Mouse (Mus musculus) intestine, postnatal 0 days (tissue): Measurements from ENCODE around the gene Tmem163. TPM values are rescaled to one million over a fixed set of nuclear protein-coding genes. Genes with fewer than 3 reads are reported as not detected.

Experiments used
- ATAC-seq: fragments of 200-750 bp; cut with Nextera tagmentation; 2 replicates; pipeline ENCODE4 v1.8.0; 2017; ENCODE audit warnings: mild to moderate bottlenecking, moderate TSS enrichment, moderate library complexity
- H3K27ac ChIP-seq: fragments of 300-500 bp; sonication (generic); 2 replicates; pipeline ENCODE4 v1.5.1; 2014; ENCODE audit warnings: mild to moderate bottlenecking, low read depth, low read length, moderate library complexity
- H3K27me3 ChIP-seq: fragments of 300-500 bp; sonication (generic); replicated peaks from 2 replicates; pipeline ENCODE4 v1.6.1; 2014; ENCODE audit warnings: low read length, mixed read lengths; ENCODE audit not compliant: control insufficient read depth, insufficient read depth
- H3K36me3 ChIP-seq: fragments of 300-500 bp; sonication (generic); 2 replicates; pipeline ENCODE4 v1.6.1; 2014; ENCODE audit warnings: mild to moderate bottlenecking, moderate library complexity; ENCODE audit not compliant: control insufficient read depth, insufficient read depth
- H3K4me1 ChIP-seq: fragments of 300-500 bp; sonication (generic); replicated peaks from 2 replicates; pipeline ENCODE4 v1.6.1; 2014; ENCODE audit warnings: antibody characterized with exemption, low read length, mixed read lengths; ENCODE audit not compliant: control insufficient read depth, insufficient read depth
- H3K4me2 ChIP-seq: fragments of 300-500 bp; sonication (generic); replicated peaks from 2 replicates; pipeline ENCODE4 v1.6.1; 2014; ENCODE audit warnings: low read depth, mild to moderate bottlenecking, moderate library complexity
- H3K4me3 ChIP-seq: fragments of 300-500 bp; sonication (generic); 2 replicates; pipeline ENCODE4 v1.5.1; 2014; ENCODE audit warnings: low read depth, low read length
- H3K9ac ChIP-seq: fragments of 300-500 bp; sonication (generic); 2 replicates; pipeline ENCODE4 v1.6.1; 2014; ENCODE audit warnings: mild to moderate bottlenecking, low read depth, low read length
- H3K9me3 ChIP-seq: fragments of 300-500 bp; sonication (generic); 2 replicates; pipeline ENCODE4 v1.6.1; 2016; ENCODE audit warnings: mixed run types; ENCODE audit not compliant: control insufficient read depth
- CTCF ChIP-seq: sonication (generic); IDR thresholded peaks from 2 replicates; pipeline ENCODE4 v1.5.1; 2016; ENCODE audit warnings: low read depth, mild to moderate bottlenecking, control low read depth, antibody characterized with exemption, moderate library complexity
- WGBS: fragments of 180-500 bp; shearing (Covaris S2); extraction: QIAGEN DNeasy Blood & Tissue Kit; methylation state at CpG from one replicate; pipeline ENCODE4 v1.1.7; 2014; 5-methylcytosine and 5-hydroxymethylcytosine counted together
- polyA plus RNA-seq: library from polyadenylated mRNA; unstranded; fragments of >200 nt; fragmentation: Nextera tagmentation; extraction: Ambion mirVana; gene quantifications from 2 replicates; pipeline ENCODE4 v1.2.1, GENCODE M21; 2015

Gene Tmem163
- polyA plus RNA-seq, 1 experiment from 2014 or later: 0.26 TPM

DNA sequence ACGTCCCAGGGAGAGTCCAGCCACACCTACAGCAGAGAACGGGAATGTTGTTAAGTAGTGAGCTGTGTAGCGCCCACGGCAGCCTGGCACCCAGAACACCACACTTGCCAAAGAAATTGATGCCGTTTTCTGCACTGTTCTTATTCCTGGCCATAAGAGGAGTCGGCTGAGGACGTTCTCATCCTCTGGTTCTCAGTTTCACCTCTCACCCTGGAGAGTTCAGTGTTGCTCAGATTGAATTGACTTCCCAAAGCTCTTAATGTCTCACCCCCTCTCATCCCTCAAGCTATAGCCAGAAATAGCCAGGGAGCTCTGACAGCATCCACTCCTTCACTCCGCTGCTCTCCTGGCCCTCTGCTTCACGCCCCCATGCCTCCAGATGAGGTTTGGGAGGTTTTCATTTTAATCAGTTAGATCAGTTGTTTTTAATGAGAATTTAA lies 239.9 kb downstream of the Tmem163 start:
- TF ChIP-seq CTCF: no peak
- Histone ChIP-seq H3K4me2 (no peak overlapping the region), H3K4me3 (no peak overlapping the region), H3K36me3 (0 out of 2 replicates have a peak, but pooled peaks cover 5% of the 10 kb centered on the region), H3K4me1 (no peaks in the 10 kb centered on the region), H3K27ac (no peak overlapping the region), H3K27me3 (no peaks in the 10 kb centered on the region), H3K9me3 (no peaks in the 10 kb centered on the region), H3K9ac (no peak overlapping the region)
- WGBS: 88% methylated on average over 9 of the region's 9 CpGs
- no peak for ATAC-seq

DNA sequence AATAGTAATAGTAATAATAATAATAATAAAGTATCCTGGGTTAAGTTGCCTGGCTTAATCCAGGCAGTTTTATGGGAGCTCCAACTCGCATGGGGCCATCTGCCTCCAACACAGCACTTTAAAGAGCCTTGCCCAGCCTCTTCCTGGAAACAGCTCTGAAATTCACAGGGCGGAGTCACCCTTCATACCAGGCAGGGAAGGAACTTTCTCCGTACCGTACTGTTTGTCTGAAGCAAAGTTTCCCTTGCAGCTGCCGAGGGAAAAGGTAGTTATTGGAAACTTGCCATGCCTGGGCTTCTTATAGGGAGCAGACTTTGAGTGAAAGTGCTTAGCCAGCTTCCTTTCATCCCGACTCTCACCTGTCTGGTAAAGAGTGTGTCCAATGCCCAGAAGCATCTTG lies 242.3 kb downstream of the Tmem163 start:
- Histone ChIP-seq H3K4me1 (no peaks in the 10 kb centered on the region), H3K9ac (no peak overlapping the region), H3K27me3 (no peaks in the 10 kb centered on the region), H3K4me2 (no peak overlapping the region), H3K4me3 (no peak overlapping the region), H3K36me3 (0 out of 2 replicates have a peak, but pooled peaks cover 5% of the 10 kb centered on the region), H3K9me3 (no peaks in the 10 kb centered on the region), H3K27ac (no peak overlapping the region)
- ATAC-seq: no peak
- no peak for TF ChIP-seq CTCF
- WGBS: 35% methylated on average over 6 of the region's 6 CpGs

Other genes with a start within 250 kb of the Tmem163 start
- gene Acmsd, start 49.9 kb upstream of the Tmem163 start, polyA plus RNA-seq: not detected in 2 replicates
- gene Ccnt2, start 94.6 kb upstream of the Tmem163 start, polyA plus RNA-seq: 17.7 and 21.1 TPM in 2 replicates
- gene Map3k19, start 175.5 kb upstream of the Tmem163 start, polyA plus RNA-seq: not detected in 2 replicates
- 12.5 and 13.0 TPM in 2 replicates for gene Rab3gap1, start 189.2 kb upstream of the Tmem163 start, polyA plus RNA-seq